Mouse (Mus musculus) right cerebral cortex, adult 18-20 months (tissue): ENCODE measurements around the gene Klk12.

ENCODE experiments used
- DNase-seq: peaks from one replicate; pipeline ENCODE4 v3.0.0; 2022; ENCODE audit warnings: mixed read lengths

The Klk12 gene

DNA sequence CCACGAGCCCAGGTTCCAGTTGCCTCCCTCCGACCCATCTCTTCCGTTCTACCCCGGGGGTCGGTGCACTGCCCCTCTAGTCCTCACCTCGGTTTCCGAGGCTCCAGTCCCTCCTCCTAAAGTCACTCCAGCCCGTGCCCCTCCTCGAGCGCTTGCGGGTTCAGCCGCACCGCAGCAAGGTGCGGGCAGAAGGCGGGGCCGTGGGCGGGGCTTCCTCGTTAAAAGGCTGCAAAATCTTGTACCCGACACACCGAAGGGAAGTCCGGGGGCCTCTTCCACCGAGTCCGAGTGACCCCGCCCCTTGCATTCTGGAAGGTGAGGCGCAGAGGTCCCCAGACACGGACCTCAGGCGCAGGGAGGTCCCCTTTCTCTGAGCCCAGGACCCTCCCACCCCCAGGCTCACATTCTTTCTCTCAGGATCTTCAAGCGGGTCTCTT, 28.7 kb downstream of the Klk12 start, which contains the start of gene Klk8:
TSS of gene Klk8 (plus strand) at position 245 of the 437 bp plus-strand sequence.
- DNase-seq: no peak

- DNase-seq: no peak
Measured at GRCm38 (mm10) chr7:43797844-43798462, 29.3 kb downstream of the Klk12 start.

GRCm38 (mm10) chr7:43799876-43800275, 31.2 kb downstream of the Klk12 start:
- DNase-seq: no peak

GRCm38 (mm10) chr7:43810994-43811393, 42.3 kb downstream of the Klk12 start, which contains the start of gene Klk7:
Gene Klk7 (plus strand): TSS chr7:43811294.
- DNase-seq: no peak

DNA sequence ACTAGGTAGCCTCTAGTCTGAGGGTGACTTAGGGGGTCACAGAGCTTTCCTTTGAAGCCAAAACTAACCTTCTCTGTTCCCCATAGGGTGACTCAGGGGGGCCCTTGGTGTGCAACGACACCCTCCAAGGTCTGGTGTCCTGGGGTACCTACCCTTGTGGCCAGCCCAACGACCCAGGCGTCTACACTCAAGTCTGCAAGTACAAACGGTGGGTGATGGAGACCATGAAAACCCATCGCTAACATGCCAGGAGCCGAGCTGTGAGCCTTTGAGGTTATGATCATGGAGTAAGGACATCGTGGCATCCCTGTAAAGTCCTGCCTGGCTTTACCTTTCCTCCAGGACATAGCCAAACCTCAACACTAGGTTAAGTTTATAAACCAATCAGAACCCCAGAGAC, 46.5 kb downstream of the Klk12 start:
- DNase-seq: no peak

DNA sequence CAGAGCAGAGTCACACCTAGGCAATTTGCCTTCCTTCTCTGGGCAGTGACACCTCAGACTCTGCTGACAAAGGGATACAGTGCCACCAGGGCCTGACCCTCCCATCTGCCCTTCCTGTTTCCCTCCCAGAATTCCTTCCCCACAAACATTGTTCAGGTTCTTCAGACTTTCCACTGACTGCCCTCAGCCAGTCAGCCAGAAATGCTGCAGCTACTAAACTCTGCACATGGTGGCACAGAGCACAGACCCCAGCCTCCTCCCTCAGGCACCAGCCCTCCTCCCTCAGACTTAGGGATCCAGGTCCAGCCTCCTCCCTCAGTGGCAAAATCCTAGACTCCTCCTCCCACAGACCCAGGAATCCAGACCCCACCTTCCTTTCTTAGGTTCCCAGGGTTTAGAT, 48.0 kb downstream of the Klk12 start:
- DNase-seq: no peak

DNA sequence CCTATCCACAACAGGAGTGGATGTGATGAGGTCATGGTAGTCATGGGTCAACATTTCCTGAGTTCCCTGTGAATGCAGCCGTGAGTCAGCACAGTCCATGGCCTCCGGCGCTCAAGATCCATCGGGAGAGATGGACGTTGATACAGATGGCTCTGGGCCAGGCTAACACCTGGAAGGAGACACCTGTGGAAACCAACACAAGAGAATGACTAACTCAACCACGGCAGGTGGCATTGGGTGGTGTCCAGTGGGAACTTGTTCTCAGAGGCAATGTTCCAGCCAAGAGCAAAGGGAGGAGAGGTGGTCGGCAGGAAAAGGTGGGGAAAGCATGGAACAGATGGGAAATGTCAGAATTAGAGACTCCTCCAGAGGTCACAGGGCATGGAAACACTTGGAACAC, 52.9 kb downstream of the Klk12 start:
- DNase-seq: no peak
